Comparison of ENCODE assay signal across 9 mouse cellular contexts in genomic region chr4:32305036-32305615, GRCm38 (mm10).
DNase-seq lines count a peak whose midpoint lies in the region; ATAC-seq and TF ChIP-seq lines count a peak whose summit lies in the region.
"Had no signal": no experiment of that assay in that cellular context is flagged by ENCODE, and none has a peak within 500 bp of the region (broad histone marks: within the 10 kb centered on the region; RNA-seq: fewer than 3 reads in every experiment).

No protein-coding gene starts in this region.

- TF ChIP-seq EP300 in heart, postnatal 0 days (IDR thresholded peaks at IDR 0.05; ENCODE audit: low read depth): no peak

- no peak for ATAC-seq in heart, postnatal 0 days (ENCODE audit: insufficient read depth, low read depth)
- ATAC-seq in liver, embryonic 16.5 days (ENCODE audit: low read depth): no peak

- no peaks in the 10 kb centered on the region for H3K27me3 ChIP-seq in heart, postnatal 0 days (ENCODE audit: control insufficient read depth, insufficient read depth, low read length)
- H3K27me3 ChIP-seq in liver, embryonic 16.5 days (ENCODE audit: control insufficient read depth, insufficient read depth, low read depth, low read length): no peaks in the 10 kb centered on the region
- H3K27me3 ChIP-seq: CH12.LX had no signal

- no peak overlapping the region for H3K4me3 ChIP-seq in heart, postnatal 0 days (ENCODE audit: low read depth, low read length)
- no peak overlapping the region for H3K4me3 ChIP-seq in liver, embryonic 16.5 days (ENCODE audit: low read depth, low read length)

- H3K4me2 ChIP-seq in heart, postnatal 0 days (ENCODE audit: low read depth, low read length): peak overlapping the region; percentile 23; the same call in 1 of the 2 replicates
- no peak overlapping the region for H3K4me2 ChIP-seq in liver, embryonic 16.5 days (ENCODE audit: low read depth, low read length)

- H3K27ac ChIP-seq in heart, postnatal 0 days (ENCODE audit: low read depth): peak overlapping the region; percentile 92
- peak overlapping the region; percentile 1; the same call in 1 of the 2 replicates for H3K27ac ChIP-seq in liver, embryonic 16.5 days (ENCODE audit: low read length)

- WGBS in heart, postnatal 0 days: 44% methylated on average over 18 of the region's 18 CpGs
- WGBS in liver, embryonic 16.5 days (ENCODE audit: insufficient replicate concordance): 73% methylated on average over 18 of the region's 18 CpGs

- no peaks in the 10 kb centered on the region for H3K9me3 ChIP-seq in heart, postnatal 0 days (replicated peaks; ENCODE audit: control insufficient read depth, low read length)
- H3K9me3 ChIP-seq in liver, embryonic 16.5 days (replicated peaks; ENCODE audit: control insufficient read depth, low read length): no peaks in the 10 kb centered on the region

- H3K36me3 ChIP-seq in heart, postnatal 0 days (replicated peaks; ENCODE audit: control insufficient read depth, insufficient read depth, low read length): no peaks in the 10 kb centered on the region
- no peaks in the 10 kb centered on the region for H3K36me3 ChIP-seq in liver, embryonic 16.5 days (ENCODE audit: control insufficient read depth, insufficient read depth)

- H3K9ac ChIP-seq in heart, postnatal 0 days (replicated peaks; ENCODE audit: low read depth, low read length): no peak overlapping the region
- H3K9ac ChIP-seq in liver, embryonic 16.5 days (ENCODE audit: low read depth, low read length): no peak overlapping the region

- peaks cover 56% of the 10 kb centered on the region for H3K4me1 ChIP-seq in heart, postnatal 0 days (ENCODE audit: control insufficient read depth, insufficient read depth)
- peaks cover 23% of the 10 kb centered on the region for H3K4me1 ChIP-seq in liver, embryonic 16.5 days (ENCODE audit: control insufficient read depth, low read depth, low read length)

- intact Hi-C loops in heart, postnatal 10 days (cut with DNase I): loop anchor here (5.0 kb wide), 1 partner anchor 53 kb away; no protein-coding TSS in a partner anchor

- TF ChIP-seq CTCF in heart, postnatal 0 days (IDR thresholded peaks at IDR 0.05; ENCODE audit: low read depth): no peak

- DNase-seq in heart, adult 11 months: peak; percentile 81
- DNase-seq in heart, postnatal 10 days: no peak
- DNase-seq in Muller cell, postnatal 12 days (ENCODE audit: inconsistent ontology term): peak; percentile 89
- peak; percentile 52 for DNase-seq in heart, postnatal 0 days (ENCODE audit: low spot score)
- DNase-seq in adrenal gland, adult 18-20 months (ENCODE audit: low spot score in 2 of 2): no peak
- DNase-seq in gastrocnemius, postnatal 10 days: no peak
- DNase-seq in cerebellum, postnatal 14 days: no peak

Comparison
In these comparisons a context has a peak if more than half of its experiments do, and no peak if none do; other contexts are left out.
1. DNase-seq: peak in heart, adult 11 months (single experiment), Muller cell, postnatal 12 days (single experiment) and heart, postnatal 0 days (single experiment); none in heart, postnatal 10 days (0 of 2), adrenal gland, adult 18-20 months (0 of 2), gastrocnemius, postnatal 10 days (single experiment) and cerebellum, postnatal 14 days (0 of 2).